Mouse (Mus musculus) intestine, embryonic 16.5 days (tissue): Measurements from ENCODE around the gene Sh2b1. TPM values are rescaled to one million over a fixed set of nuclear protein-coding genes. Genes with fewer than 3 reads are reported as not detected.

ENCODE experiments used
- ATAC-seq: fragments of 200-750 bp; cut with Nextera tagmentation; 2 replicates; pipeline ENCODE4 v1.8.0; 2017; ENCODE audit warnings: moderate TSS enrichment, moderate library complexity
- H3K27ac ChIP-seq: fragments of 300-500 bp; sonication (generic); 2 replicates; pipeline ENCODE4 v1.5.1; 2014; ENCODE audit warnings: mild to moderate bottlenecking, low read length
- H3K27me3 ChIP-seq: fragments of 300-500 bp; sonication (generic); replicated peaks from 2 replicates; pipeline ENCODE4 v1.6.1; 2014; ENCODE audit warnings: low read length, control low read depth, mixed read lengths; ENCODE audit not compliant: control insufficient read depth, insufficient read depth
- H3K36me3 ChIP-seq: fragments of 300-500 bp; sonication (generic); 2 replicates; pipeline ENCODE4 v1.6.1; 2014; ENCODE audit warnings: low read length, control low read depth; ENCODE audit not compliant: control insufficient read depth, insufficient read depth
- H3K4me1 ChIP-seq: fragments of 300-500 bp; sonication (generic); 2 replicates; pipeline ENCODE4 v1.6.1; 2014; ENCODE audit warnings: low read length, control low read depth, mixed read lengths; ENCODE audit not compliant: control insufficient read depth, insufficient read depth
- H3K4me2 ChIP-seq: fragments of 300-500 bp; sonication (generic); 2 replicates; pipeline ENCODE4 v1.6.1; 2014; ENCODE audit warnings: low read depth, low read length, control low read depth
- H3K4me3 ChIP-seq: fragments of 300-500 bp; sonication (generic); 2 replicates; pipeline ENCODE4 v1.5.1; 2014; ENCODE audit warnings: mild to moderate bottlenecking, low read length
- H3K9ac ChIP-seq: fragments of 300-500 bp; sonication (generic); 2 replicates; pipeline ENCODE4 v1.6.1; 2014; ENCODE audit warnings: low read depth, low read length
- H3K9me3 ChIP-seq: fragments of 300-500 bp; sonication (generic); 2 replicates; pipeline ENCODE4 v1.6.1; 2016; ENCODE audit warnings: low read length, control low read depth; ENCODE audit not compliant: control insufficient read depth
- WGBS: fragments of 180-500 bp; shearing (Covaris S2); extraction: QIAGEN DNeasy Blood & Tissue Kit; methylation state at CpG from one replicate; pipeline ENCODE4 v1.1.7; 2014; 5-methylcytosine and 5-hydroxymethylcytosine counted together
- polyA plus RNA-seq: library from polyadenylated mRNA; unstranded; fragments of >200 nt; fragmentation: Nextera tagmentation; extraction: Ambion mirVana; gene quantifications from 2 replicates; pipeline ENCODE4 v1.2.1, GENCODE M21; 2015

The Sh2b1 gene
- polyA plus RNA-seq: 43.2 and 44.6 TPM in 2 replicates

DNA sequence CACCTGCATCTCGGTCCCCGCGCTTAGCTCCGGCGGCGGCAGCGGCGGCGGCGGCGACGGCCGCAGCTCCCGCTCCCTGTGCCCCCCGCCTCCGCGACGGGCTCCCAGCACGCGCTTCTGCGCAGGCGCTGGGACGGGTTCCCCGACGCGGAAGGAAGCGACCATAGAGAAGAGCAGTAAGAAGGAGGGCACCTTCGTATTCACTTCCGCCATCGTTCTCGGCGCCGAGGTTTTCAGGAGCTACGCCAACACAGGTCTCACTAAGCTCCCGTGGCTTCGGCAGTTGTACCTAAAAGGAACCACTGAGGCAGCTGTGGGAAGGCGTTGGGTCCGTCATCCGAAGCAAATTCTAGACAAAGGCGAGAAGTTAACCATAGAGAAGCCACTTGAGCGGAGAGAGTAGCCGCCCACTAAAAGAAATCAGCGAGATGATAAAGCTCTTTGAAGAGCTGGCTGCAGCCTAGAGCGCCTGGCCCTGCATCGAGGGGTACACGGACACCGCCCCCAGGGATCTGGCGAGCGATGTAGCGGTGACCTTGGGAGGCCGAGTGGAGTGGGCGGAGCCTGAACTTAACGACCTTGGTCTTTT is at the start of gene Sh2b1:
Gene Sh2b1, minus strand, starts transcription at position 432 of the 589 bp plus-strand sequence.
- Histone ChIP-seq H3K36me3 (0 out of 2 replicates have a peak, but pooled peaks cover 9% of the 10 kb centered on the region), H3K27ac (peak within 1 kb of the TSS; percentile 97), H3K4me3 (peak within 1 kb of the TSS; percentile 90), H3K27me3 (no peaks in the 10 kb centered on the region), H3K9ac (peak within 1 kb of the TSS; percentile 91), H3K4me1 (peaks cover 10% of the 10 kb centered on the region), H3K4me2 (peak within 1 kb of the TSS; percentile 90), H3K9me3 (no peaks in the 10 kb centered on the region)
- ATAC-seq: peak; percentile 94
- under 1% methylated on average over 53 of the region's 53 CpGs for WGBS

DNA sequence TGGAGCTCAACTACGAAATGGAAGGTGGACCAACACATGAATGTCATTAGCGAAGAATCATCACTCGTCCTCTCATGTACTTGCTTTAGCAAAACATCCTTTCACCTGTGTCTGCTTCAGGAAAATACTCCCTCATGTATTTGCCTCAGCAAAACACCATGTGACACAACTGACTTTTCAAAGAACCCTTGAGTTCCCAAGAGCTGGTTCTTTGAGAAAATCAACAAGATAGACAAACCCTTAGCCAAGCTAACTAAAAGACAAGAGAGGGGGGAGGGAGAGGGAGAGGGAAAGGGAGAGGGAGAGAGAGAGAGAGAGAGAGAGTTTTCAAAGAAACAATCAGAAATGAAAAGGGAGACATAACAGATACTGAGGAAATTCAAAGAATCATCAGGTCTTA is 48.1 kb upstream of the Sh2b1 start:
- H3K9ac ChIP-seq: no peak overlapping the region
- H3K4me2 ChIP-seq: no peak overlapping the region
- no peaks in the 10 kb centered on the region for H3K27me3 ChIP-seq
- 86% methylated on average over 3 of the region's 3 CpGs for WGBS
- no peaks in the 10 kb centered on the region for H3K36me3 ChIP-seq
- no peak overlapping the region for H3K4me3 ChIP-seq
- ATAC-seq: no peak
- 0 out of 2 replicates have a peak, but pooled peaks cover under 1% of the 10 kb centered on the region for H3K4me1 ChIP-seq
- H3K9me3 ChIP-seq: no peaks in the 10 kb centered on the region
- no peak overlapping the region for H3K27ac ChIP-seq

DNA sequence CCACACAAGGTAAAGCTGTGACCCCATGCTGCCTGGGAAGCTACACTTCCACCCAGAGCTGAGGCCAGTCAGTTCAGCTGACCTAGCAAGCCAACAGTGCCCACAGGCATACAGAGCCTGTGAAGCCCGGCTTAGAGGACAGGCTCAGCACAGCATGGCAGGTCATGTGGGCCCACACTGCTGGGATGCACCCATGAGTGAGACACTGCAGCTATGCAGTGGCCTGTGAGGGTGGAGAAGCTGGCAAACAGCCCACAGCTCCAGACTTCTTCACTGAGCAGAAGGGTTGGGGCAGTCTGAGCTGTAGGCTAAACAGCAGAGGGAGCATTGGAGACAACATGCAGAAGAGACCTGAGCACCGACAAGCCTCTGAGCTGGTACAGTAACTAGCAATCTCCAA is 44.3 kb upstream of the Sh2b1 start:
- Histone ChIP-seq H3K9me3 (no peaks in the 10 kb centered on the region), H3K27me3 (no peaks in the 10 kb centered on the region), H3K4me2 (no peak overlapping the region), H3K27ac (no peak overlapping the region), H3K4me1 (0 out of 2 replicates have a peak, but pooled peaks cover 3% of the 10 kb centered on the region), H3K4me3 (no peak overlapping the region), H3K36me3 (no peaks in the 10 kb centered on the region), H3K9ac (peak overlapping the region; percentile 24; the same call in 1 of the 2 replicates)
- peak; percentile 46; the same call in 1 of the 2 replicates for ATAC-seq
- 55% methylated on average over 2 of the region's 2 CpGs for WGBS

DNA sequence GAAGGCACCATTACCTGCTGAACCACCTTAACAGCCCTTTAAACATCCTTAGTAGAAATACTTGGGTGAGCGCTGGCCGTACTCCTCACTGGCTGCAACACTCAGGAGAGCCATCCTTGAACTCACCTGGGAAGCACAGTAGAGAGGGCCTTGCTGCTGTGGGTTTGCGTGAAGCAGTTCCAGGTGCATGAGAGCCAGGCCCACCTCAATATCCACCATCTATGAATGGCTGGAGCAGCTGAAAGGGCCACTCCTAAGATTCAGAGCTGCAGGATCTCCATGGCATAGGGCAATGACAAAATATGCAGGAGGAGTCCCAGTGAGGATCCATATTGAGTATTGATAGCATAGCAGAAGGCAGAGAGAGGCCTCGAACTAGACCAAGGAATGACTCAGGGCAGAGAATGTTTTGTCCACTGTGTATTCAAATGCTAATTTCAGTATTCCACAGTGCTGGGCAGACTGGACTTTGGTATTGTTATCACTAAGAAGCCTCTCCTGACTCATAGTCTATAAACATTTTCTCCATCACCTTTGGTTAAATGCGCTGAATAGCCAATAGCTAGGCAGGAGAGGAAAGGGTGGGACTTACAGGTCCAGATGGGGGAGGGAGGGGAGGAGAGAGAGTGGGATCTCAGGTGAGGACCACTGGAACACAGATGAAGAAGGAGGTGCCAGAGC is 43.2 kb upstream of the Sh2b1 start:
- 81% methylated on average over 5 of the region's 5 CpGs for WGBS
- H3K4me2 ChIP-seq: no peak overlapping the region
- no peak overlapping the region for H3K27ac ChIP-seq
- H3K27me3 ChIP-seq: no peaks in the 10 kb centered on the region
- peak; percentile 73 for ATAC-seq
- 0 out of 2 replicates have a peak, but pooled peaks cover 3% of the 10 kb centered on the region for H3K4me1 ChIP-seq
- no peak overlapping the region for H3K9ac ChIP-seq
- H3K4me3 ChIP-seq: no peak overlapping the region
- no peaks in the 10 kb centered on the region for H3K36me3 ChIP-seq
- H3K9me3 ChIP-seq: no peaks in the 10 kb centered on the region

DNA sequence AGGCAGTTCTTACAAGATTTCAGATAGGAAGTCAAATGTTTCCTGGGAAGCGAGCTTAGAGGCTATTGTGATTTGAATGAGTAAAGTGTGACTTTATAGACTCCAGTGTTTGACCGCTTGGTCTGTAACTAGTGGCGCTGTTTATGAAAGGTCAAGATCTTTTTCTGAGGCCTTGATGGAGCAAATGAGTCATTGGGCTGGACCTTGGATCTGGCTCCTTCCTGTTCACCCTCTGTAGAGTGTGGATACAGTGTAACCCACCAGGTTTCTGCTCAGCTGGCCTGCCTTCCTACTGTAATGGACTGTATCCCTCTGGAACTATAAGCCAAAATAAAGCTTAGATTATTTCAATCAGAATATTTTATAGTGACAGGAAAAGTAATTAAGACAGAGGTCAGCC is 36.1 kb upstream of the Sh2b1 start:
- no peak for ATAC-seq
- H3K4me1 ChIP-seq: no peaks in the 10 kb centered on the region
- WGBS: 73% methylated on average over 3 of the region's 3 CpGs
- H3K9me3 ChIP-seq: no peaks in the 10 kb centered on the region
- no peak overlapping the region for H3K27ac ChIP-seq
- H3K4me3 ChIP-seq: no peak overlapping the region
- no peaks in the 10 kb centered on the region for H3K27me3 ChIP-seq
- H3K9ac ChIP-seq: no peak overlapping the region
- H3K36me3 ChIP-seq: no peaks in the 10 kb centered on the region
- H3K4me2 ChIP-seq: no peak overlapping the region

DNA sequence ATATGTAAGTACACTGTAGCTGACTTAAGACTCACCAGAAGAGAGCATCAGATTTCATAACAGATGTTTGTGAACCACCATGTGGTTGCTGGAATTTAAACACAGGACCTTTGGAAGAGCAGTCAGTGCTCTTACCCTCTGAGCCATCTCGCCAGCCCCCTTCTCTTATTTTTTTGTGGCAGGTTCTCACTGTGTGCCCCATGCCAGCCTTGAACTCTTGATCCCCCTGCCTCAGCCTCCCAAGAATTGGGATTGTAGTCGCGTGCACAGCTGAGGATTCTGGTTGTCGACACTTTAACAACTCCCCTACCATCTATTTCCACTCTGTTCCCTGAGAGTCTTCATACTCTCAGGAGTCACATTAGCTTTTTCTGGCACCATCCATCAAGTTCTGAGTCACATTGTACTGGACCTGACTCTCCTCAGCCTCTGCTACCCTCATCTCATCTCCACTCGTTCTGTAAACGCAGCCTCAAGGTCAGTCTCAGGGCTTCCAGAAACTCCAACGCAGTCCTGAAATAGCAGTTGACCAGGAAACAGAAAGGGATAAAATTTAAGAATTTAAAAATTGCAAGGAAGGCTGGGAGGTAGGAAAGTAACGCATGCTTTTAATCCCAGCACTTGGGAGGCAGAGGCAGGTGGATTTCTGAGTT is 32.0 kb upstream of the Sh2b1 start:
- ATAC-seq: no peak
- Histone ChIP-seq H3K36me3 (no peaks in the 10 kb centered on the region), H3K4me3 (no peak overlapping the region), H3K27ac (no peak overlapping the region), H3K4me1 (peaks cover 2% of the 10 kb centered on the region; the same call in 1 of the 2 replicates), H3K4me2 (no peak overlapping the region), H3K9ac (no peak overlapping the region), H3K9me3 (no peaks in the 10 kb centered on the region), H3K27me3 (no peaks in the 10 kb centered on the region)
- 73% methylated on average over 8 of the region's 8 CpGs for WGBS

DNA sequence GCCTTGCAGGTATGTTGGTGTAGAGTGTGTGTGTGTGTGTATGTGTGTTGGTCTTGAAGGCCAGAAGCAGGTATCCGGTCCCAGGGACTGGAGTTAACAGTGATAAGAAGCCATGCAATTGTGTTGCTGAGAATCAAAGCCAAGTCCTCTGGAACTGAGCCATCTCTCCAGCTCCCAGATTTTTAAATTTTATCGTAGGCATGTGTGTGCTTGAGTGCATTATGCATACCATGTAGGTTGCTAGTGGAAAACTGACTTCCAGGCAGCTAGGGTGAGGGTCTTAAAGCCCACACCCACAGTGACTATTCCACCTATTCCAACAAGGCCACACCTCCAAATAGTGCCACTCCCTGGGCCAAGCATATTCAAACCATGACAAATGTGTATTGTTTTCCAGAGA is 29.7 kb upstream of the Sh2b1 start:
- Histone ChIP-seq H3K4me1 (peaks cover 9% of the 10 kb centered on the region), H3K4me2 (no peak overlapping the region), H3K9me3 (no peaks in the 10 kb centered on the region), H3K4me3 (no peak overlapping the region), H3K27ac (no peak overlapping the region), H3K9ac (no peak overlapping the region), H3K36me3 (peaks cover 11% of the 10 kb centered on the region), H3K27me3 (no peaks in the 10 kb centered on the region)
- 88% methylated on average over 2 of the region's 2 CpGs for WGBS
- ATAC-seq: no peak

DNA sequence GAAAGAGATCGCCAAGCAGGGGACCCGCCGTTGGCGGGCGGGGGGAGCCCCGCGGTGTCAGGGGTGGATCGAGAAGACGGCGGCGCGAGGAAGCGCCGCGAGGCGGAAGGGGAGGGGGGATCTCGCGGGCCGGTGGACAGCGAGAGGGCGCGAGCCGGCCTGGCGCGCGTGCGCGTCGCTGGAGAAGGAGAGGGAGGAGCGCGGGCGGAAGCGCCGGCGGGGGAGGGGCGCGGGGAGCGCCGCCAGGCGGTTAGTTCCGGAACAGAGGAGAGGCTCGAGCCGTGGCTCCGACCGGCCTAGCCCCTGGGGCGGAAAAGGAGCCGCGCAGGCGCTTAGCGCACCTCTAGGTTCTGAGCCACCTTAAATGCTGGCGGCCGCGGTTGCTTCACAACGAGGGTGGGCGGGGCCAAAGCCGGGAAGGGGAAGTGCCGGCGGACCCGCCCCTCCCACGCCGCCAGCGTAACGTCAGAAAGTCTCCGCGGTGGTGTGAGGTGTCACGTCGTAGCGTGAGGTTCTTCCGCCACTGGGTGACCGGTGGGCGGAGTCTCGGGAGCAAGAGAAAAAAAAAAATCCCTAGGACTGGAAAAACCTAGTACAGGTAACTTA is 28.2 kb upstream of the Sh2b1 start, which contains the start of gene Atxn2l:
Gene Atxn2l, minus strand, starts transcription at position 165 of the 606 bp plus-strand sequence.
- peaks cover 14% of the 10 kb centered on the region for H3K36me3 ChIP-seq
- H3K27ac ChIP-seq: peak within 1 kb of the TSS; percentile 100
- peaks cover 9% of the 10 kb centered on the region for H3K4me1 ChIP-seq
- H3K9me3 ChIP-seq: no peaks in the 10 kb centered on the region
- peak within 1 kb of the TSS; percentile 55 for H3K4me2 ChIP-seq
- H3K9ac ChIP-seq: peak within 1 kb of the TSS; percentile 100
- under 1% methylated on average over 70 of the region's 72 CpGs for WGBS
- ATAC-seq: peak; percentile 92
- peak within 1 kb of the TSS; percentile 99 for H3K4me3 ChIP-seq
- no peaks in the 10 kb centered on the region for H3K27me3 ChIP-seq

DNA sequence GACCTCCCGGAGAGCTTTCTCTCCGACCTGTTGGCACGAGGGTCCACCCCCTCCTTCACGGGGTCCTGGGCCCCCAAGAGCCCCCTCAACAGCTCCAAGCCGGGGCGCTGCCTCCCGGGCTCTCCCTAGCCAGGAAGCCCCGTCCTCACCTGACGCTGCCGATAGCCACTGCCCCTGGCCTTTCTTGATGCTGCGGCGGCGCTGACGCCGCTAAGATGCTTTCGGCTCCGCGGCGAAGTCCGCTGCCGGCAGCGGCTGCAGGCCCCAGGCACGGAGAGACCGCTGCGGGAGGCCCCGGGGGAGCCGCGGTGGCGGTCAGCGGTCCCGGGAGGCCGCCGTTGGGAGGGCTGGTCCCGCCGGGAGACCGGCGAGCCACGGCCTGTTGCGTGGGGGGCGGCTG is 27.5 kb upstream of the Sh2b1 start:
- ATAC-seq: no peak
- H3K4me3 ChIP-seq: peak overlapping the region; percentile 99
- H3K36me3 ChIP-seq: peaks cover 21% of the 10 kb centered on the region
- H3K27ac ChIP-seq: peak overlapping the region; percentile 100
- H3K4me1 ChIP-seq: peaks cover 9% of the 10 kb centered on the region
- under 1% methylated on average over 40 of the region's 40 CpGs for WGBS
- H3K9ac ChIP-seq: peak overlapping the region; percentile 100
- peak overlapping the region; percentile 35; the same call in 1 of the 2 replicates for H3K4me2 ChIP-seq
- no peaks in the 10 kb centered on the region for H3K9me3 ChIP-seq
- H3K27me3 ChIP-seq: no peaks in the 10 kb centered on the region
